Mouse (Mus musculus): ENCODE data around the gene Tctn1. TPM values are rescaled to one million over a fixed set of nuclear protein-coding genes. Genes with fewer than 3 reads are reported as not detected.
A peak's percentile ranks its signal among the peaks of the same experiment; 100 is the strongest.

The Tctn1 gene
- total RNA-seq (2015), result 5.1 and 6.5 TPM in 2 replicates
- 3.7 and 5.1 TPM in 2 replicates for total RNA-seq (2017)

DNA sequence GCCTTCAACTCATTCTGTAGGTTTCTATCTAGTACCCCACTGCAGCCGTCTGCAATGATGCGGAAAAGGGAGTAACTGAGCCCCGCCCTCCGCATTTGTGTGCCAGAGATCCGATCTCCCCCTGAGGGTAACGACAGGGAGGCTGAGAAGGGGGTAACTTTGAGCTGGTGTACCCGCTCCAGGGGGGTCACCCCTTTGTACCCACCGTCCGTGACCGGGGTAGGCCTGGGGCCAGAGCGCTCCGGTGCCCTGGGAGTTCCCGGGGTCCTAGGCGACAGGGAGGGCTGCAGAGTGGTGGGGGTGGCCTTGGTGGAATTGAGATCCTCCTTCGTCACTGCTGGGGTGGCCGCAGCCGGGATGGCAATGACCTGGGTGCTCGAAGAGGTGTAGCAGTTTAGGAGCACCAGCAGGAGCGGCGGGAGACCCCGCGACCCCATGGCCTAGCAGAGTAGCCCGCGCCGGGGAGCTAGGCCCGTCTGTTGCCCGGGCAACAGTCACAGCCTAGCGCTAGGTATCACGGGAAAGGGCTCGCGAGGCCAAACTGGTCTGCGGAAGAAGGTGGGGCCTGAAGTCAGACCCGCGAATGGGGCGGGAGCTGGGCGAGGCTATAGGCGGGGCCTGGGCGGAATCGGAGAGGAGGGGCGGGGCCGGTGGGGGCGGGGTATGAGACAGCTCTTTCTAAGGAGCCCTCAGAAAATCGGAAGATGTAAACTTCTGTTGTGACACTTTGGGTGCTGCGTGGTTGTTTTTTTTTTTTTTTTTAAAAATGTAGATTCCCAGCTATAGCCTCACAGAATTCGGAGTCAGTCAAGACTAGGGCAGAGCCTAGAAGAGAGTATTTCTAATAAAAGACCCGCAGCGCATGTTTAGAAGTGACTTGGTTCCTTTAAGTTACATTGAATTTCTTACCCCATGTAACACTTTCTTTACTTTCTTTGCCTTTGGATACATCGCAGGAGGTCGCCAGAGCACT lies at the start of gene Tctn1:
TSS of gene Tctn1 (minus strand) at position 528 of the 973 bp plus-strand sequence.
- peak; percentile 90 for ATAC-seq (replicated peaks; ENCODE audit: poor library complexity)

DNA sequence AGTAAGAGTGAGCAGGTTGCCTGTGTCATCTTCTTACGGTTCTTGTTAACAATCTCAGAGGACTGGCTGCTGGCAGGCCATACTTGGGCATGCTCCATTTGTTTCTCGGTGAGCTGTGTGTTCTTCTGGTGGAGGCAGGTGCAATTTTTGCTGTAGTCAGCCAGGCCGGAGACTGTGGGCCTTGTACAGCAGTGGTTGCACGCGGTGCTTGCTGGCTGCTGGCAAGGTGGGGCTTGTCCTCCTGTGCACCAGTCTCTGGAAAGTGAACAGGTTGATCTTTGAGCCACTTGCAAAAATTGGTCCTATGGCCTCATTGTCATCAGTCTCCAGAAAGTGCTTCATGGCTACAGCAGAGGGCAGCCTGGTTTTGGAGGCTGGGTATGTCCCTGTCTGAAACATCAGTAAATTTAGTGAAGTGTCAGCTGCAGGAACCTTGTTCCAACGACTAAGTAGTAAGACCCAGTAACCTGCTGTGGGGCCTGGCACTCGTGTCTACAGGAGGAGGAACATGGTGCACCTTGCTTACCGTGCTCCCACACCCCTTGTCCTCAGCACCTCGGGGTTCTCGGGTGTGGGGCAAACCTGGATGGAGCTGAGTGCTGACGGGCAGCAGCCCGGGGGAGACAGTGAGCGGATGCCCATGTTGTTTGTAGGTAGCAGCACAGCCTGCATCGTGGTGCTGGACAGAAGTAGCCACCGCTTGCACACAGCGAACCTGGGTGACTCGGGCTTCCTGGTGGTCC lies 48.9 kb upstream of the Tctn1 start:
- no peak for ATAC-seq (replicated peaks; ENCODE audit: poor library complexity)

- no peak for ATAC-seq (replicated peaks; ENCODE audit: poor library complexity)
Measured at GRCm38 (mm10) chr5:122312346-122312745, 48.1 kb upstream of the Tctn1 start.

- no peak for ATAC-seq (replicated peaks; ENCODE audit: poor library complexity)
Measured at GRCm38 (mm10) chr5:122311692-122312091, 47.4 kb upstream of the Tctn1 start.

- ATAC-seq (replicated peaks; ENCODE audit: poor library complexity), result no peak
Measured at GRCm38 (mm10) chr5:122310699-122311098, 46.4 kb upstream of the Tctn1 start.

DNA sequence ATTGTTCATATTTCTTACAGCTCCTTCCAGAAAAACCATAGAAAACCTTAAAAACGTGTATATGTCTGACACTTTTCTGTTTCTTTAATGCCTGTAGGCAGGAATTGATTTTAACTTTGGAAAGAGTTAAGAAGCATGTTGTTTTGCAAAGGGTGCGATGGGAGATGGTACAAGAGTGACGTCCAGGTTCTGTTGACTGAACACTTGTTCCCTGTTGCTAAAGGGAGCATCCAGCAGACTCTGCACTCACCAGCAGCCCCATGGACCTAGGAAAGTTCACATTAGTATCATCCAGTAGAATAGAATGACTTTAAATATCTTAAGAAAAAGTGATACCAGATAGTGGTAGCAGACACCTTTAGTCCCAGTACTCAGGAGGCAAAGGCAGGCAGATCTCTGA lies 42.3 kb upstream of the Tctn1 start:
- ATAC-seq (replicated peaks; ENCODE audit: poor library complexity), result no peak

DNA sequence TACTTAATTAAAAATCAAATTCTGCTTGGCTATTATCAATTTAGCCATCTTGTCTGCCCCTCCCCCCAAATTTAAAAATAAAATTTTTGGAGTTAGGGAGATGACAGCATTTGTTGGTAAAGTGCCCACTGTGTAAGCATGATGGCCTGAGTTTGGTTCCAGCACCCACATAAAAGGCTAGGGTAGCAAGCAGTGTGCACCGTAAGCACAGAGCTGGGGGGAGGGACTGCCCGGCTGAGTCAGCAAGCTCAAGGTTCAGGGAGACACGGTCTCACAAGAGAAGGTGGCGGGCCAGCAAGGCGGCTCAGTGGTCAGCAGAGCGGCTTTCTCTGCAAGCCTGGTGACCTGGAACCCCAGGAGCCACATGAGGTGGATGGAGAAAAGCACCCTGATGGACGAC lies 41.2 kb upstream of the Tctn1 start:
- no peak for ATAC-seq (replicated peaks; ENCODE audit: poor library complexity)

GRCm38 (mm10) chr5:122304541-122304940 lies 40.3 kb upstream of the Tctn1 start:
- ATAC-seq (replicated peaks; ENCODE audit: poor library complexity), result no peak

DNA sequence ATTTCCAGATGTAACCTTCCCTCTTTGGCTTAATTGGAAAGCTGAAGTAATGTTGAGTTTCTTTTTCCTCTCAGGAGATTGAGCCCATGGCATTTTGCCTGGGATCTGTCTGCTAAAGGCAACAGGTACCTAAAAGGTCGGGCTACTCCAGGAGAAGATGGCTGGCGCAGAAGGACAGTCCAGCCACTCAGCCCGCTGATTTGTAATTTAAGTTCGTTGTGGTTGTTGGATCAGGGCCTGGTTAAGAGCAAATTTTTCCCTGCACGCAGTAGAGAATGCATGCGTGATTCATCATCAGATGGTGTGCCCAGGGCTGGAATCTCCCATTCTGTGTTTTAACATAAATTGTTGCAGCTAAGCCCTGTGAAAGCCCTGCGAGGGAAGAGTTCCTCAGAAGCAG lies 39.7 kb upstream of the Tctn1 start:
- ATAC-seq (replicated peaks; ENCODE audit: poor library complexity), result no peak

DNA sequence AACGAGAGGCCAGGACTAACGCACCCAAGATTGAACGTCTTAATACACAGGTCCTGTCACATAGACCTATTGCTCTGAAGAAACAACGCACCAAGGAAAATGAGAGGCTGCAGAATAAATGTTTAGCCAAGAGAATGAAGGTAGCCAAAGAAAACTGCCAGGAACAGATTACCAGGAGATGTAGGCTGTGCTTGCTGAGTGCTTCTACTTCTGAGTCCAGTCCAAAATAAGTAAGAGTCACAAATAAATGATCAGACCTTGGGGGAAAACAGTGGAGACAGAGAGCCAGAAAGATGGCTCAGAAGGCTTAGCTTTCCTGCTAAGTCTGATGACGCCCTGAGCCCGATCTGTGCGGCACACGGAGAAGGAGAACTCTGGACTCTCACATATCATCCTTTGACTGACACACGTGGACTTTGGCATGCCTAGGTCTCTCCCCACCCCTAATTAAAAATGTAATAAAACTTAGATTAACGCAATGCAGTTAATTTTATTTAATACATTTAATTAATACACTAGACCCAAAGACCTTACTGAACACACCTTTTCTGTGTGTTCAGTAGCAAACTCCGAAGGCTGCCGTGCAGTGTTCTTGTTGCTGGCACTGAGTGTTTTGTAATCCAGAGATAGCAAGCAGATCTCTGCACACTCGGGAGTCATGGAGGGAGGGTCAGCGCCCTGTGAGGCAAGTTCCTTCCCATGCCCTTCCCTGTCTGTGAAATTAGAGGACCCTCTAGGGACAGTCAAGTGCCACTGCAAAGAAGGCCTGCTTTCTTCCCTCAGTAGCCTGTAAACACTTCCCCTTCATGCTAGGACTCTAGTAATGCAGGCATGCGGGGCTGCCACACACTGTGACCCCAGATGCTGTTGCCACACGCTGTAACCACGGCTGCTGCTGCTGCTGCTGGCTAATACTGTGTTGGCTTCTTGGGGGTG lies 38.8 kb upstream of the Tctn1 start:
- ATAC-seq (replicated peaks; ENCODE audit: poor library complexity), result peak; percentile 93

- ATAC-seq (replicated peaks; ENCODE audit: poor library complexity), result no peak
Measured at GRCm38 (mm10) chr5:122300071-122300518, 35.8 kb upstream of the Tctn1 start.

DNA sequence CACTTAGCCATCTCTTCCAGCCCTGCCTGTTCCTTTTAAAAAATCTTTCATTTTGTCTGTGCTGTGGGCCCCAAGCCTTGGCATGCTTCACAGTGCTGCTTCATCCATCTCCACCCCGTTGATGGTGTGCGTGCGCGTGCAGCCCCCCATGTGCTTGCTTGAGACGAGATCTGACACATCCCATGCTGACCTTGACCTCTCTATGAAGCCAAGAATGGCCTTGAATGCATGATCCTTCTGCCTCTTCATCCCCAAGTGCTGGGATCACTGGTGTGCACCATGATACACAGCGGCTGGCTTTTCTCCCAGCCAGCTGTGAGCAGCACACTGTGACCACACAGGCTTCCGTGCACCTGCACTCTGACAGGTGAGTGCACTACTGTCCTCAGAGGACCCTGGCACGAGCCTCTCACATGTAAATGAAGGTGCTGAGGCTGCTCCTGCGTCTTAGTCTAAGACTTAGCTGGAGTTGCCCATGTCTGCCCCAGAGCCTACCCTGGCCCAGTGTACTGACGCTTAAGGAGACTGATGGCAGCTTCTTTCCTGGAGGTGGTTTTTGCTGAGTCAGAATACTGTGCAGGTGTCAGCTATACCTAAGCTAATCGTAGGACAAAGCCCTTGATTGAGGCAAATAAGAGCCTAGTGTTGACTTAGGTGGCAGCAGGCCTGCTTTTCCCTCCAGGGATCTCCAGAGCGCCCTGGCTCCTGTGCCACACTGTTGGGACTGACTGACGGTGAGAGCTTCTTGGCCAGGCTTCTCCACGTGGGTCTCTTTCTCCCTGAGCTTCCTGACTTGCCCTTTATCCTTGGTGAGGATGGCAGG lies 31.1 kb upstream of the Tctn1 start:
- no peak for ATAC-seq (replicated peaks; ENCODE audit: poor library complexity)

DNA sequence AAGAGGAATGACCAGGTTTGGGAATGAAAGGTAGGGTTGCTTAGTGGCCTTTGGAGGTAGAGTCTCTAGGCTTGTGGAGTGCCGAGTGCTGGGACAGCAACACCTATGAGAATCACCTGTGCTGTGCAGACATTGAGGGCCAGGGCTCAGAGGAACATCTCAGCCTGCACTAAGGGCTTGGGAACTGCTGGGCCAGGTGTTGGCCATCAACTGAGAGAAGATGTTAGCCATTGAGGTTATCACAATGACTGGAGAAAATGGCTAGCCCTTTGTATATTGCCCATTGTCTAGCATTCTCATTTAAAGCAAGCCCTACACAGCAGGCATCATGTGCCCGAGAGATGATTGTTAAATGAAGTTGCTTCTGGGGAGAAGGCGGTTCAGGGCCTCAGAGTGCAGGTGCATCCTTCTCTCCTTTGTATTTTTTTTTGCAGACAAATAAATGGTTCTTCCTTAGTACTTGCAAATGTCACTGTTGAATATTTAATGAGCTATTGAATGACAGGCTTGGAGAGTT lies 30.0 kb upstream of the Tctn1 start:
- no peak for ATAC-seq (replicated peaks; ENCODE audit: poor library complexity)

DNA sequence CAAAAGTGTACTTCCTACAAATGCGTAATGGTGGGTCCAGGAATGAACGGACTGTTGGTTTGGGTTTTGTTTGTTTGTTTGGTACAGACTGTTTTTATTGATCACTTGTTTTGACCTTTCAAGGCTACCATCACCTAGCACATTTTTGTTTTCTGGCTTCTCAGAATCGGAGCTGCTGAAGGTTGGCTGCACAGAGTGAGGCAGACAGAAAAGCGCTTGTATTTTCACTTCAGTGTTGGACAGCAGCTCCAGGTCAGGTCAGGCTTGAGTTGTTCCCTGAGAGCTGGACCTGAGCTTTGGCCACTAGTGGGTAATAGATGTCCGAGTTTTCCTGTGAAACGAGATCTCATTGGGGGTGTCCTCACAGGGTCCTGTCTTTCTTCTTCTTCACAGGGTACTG lies 28.9 kb upstream of the Tctn1 start:
- ATAC-seq (replicated peaks; ENCODE audit: poor library complexity), result no peak

DNA sequence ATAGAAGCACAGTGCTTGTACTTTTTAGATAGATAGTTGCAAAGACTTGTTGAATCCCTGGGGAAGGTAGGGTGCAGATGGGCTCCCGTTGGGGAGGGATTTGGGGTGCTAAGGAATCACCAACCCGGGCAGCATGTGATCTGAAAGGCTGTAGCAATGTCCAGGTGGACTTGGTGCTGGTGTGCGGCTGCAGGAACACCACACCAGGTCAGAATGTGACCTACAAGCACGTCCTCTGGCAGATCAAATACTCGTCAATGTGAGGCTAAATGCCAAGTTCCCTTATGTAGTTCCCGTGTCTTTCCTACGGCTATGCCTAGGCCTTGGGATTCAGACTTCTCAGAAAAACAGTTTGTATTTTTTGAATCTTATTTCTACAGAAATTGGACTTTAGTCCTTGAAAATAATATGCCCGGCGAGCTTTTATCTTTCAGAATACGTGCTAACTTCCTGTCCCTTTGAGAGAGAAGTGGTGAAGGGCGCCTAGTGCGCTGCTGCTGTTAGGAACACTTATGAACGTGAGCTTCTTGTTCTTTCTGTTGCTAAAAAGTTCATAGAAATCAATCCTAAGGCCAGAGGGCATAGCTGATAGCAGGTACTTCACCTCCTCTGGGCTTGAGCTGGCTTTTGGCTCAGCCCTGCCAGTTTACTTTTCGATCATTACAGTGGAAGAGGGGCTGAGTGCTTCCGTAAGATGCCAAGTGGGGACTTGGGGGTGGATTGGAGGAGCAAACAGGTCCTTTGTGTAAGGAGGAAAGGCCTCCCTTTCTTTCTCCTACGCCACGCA lies 27.5 kb upstream of the Tctn1 start:
- no peak for ATAC-seq (replicated peaks; ENCODE audit: poor library complexity)

GRCm38 (mm10) chr5:122291149-122291548 lies 26.9 kb upstream of the Tctn1 start:
- ATAC-seq (replicated peaks; ENCODE audit: poor library complexity), result peak; percentile 78

DNA sequence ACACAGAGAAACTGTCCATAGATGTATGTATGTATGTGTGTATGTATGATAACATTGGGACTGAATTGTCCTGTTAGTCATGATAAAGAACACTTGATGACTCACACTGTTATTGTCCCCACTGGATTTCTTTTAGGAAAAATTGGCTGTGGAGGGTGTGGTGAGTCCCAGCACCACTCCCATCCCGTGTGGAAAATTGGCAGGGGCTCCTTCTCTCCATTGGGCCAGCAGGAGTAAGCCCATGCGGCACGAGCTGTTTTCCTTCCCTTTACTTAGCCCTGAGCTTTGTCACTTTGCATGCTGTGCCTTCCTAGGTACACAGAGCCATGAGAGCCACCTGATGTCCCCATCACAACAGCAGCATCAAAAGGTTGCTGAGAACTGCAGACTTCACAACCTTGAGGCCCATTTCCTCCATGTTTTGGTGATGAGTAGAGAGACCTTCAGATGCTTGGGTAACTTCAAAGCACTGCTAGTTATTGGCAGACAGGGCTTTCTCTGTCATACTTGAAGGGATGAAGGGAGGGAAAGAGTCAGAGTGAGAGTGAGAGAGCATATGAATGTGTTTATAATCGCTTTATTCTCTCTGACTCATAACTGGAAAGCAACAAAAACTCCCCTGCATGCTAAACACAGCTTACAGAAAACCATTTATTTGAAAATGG lies 24.0 kb upstream of the Tctn1 start:
- no peak for ATAC-seq (replicated peaks; ENCODE audit: poor library complexity)

DNA sequence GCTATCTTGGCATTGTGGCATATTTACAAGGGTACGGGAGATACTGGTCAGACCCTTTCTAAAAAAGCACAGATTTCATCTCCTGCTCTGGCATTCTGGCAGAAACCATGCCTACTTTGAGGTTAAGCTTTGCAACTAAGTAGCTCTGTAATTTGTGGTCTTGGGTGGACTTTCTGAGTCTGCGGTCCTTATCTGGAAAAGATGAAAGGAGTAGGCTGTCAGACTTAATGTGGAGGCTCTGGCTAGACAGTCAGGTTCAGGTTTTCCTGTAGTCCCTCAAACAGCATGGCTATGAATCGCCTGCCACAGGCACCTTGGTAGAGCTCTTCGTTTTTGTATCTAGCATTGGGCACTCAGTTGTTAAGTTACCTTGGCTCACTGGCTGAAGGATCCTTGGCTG lies 22.8 kb upstream of the Tctn1 start:
- ATAC-seq (replicated peaks; ENCODE audit: poor library complexity), result no peak

Data from megakaryocyte progenitor cell, adult 5-6 weeks (primary cell).